Mouse (Mus musculus): ENCODE data around the gene Ttbk2. TPM values are rescaled to one million over a fixed set of nuclear protein-coding genes. Genes with fewer than 3 reads are reported as not detected.

The Ttbk2 gene
- polyA plus RNA-seq, 1 experiment from 2014 or later: 10.3 TPM

- Histone ChIP-seq H3K9me3 (ENCODE audit: control insufficient read depth, low read length) (no peaks in the 10 kb centered on the region), H3K9ac (ENCODE audit: low read length) (no peak overlapping the region), H3K27ac (ENCODE audit: low read depth, low read length) (no peak overlapping the region), H3K4me2 (no peak overlapping the region), H3K36me3 (ENCODE audit: control insufficient read depth, insufficient read depth, low read length) (peaks cover 56% of the 10 kb centered on the region), H3K4me1 (ENCODE audit: control insufficient read depth, insufficient read depth, low read length) (peaks cover 8% of the 10 kb centered on the region), H3K4me3 (ENCODE audit: low read depth, low read length) (no peak overlapping the region), H3K27me3 (ENCODE audit: control insufficient read depth, insufficient read depth, low read length) (no peaks in the 10 kb centered on the region)
- 92% methylated on average over 6 of the region's 6 CpGs for WGBS
- ATAC-seq (ENCODE audit: low FRiP score) (no peak), DNase-seq (ENCODE audit: low spot score, missing footprints) (no peak)
Observed at GRCm38 (mm10) chr2:120724176-120724575, 126.2 kb downstream of the Ttbk2 start.

- Histone ChIP-seq H3K4me2 (no peak overlapping the region), H3K9me3 (ENCODE audit: control insufficient read depth, low read length) (no peaks in the 10 kb centered on the region), H3K27ac (ENCODE audit: low read depth, low read length) (no peak overlapping the region), H3K36me3 (ENCODE audit: control insufficient read depth, insufficient read depth, low read length) (peaks cover 56% of the 10 kb centered on the region), H3K4me1 (ENCODE audit: control insufficient read depth, insufficient read depth, low read length) (peaks cover 2% of the 10 kb centered on the region), H3K27me3 (ENCODE audit: control insufficient read depth, insufficient read depth, low read length) (no peaks in the 10 kb centered on the region), H3K4me3 (ENCODE audit: low read depth, low read length) (no peak overlapping the region), H3K9ac (ENCODE audit: low read length) (no peak overlapping the region)
- no peak for ATAC-seq (ENCODE audit: low FRiP score)
- DNase-seq (ENCODE audit: low spot score, missing footprints): no peak
- 71% methylated on average over 4 of the region's 4 CpGs for WGBS
Observed at GRCm38 (mm10) chr2:120723621-120724020, 126.8 kb downstream of the Ttbk2 start.

- Histone ChIP-seq H3K9ac (ENCODE audit: low read length) (no peak overlapping the region), H3K4me1 (ENCODE audit: control insufficient read depth, insufficient read depth, low read length) (no peaks in the 10 kb centered on the region), H3K4me2 (no peak overlapping the region), H3K9me3 (ENCODE audit: control insufficient read depth, low read length) (no peaks in the 10 kb centered on the region), H3K36me3 (ENCODE audit: control insufficient read depth, insufficient read depth, low read length) (peaks cover 53% of the 10 kb centered on the region), H3K4me3 (ENCODE audit: low read depth, low read length) (no peak overlapping the region), H3K27ac (ENCODE audit: low read depth, low read length) (no peak overlapping the region), H3K27me3 (ENCODE audit: control insufficient read depth, insufficient read depth, low read length) (no peaks in the 10 kb centered on the region)
- ATAC-seq (ENCODE audit: low FRiP score) (no peak), DNase-seq (ENCODE audit: low spot score, missing footprints) (no peak)
- WGBS: 89% methylated on average over 8 of the region's 8 CpGs
Observed at GRCm38 (mm10) chr2:120722491-120722890, 127.9 kb downstream of the Ttbk2 start.

- Histone ChIP-seq H3K4me3 (ENCODE audit: low read depth, low read length) (no peak overlapping the region), H3K4me1 (ENCODE audit: control insufficient read depth, insufficient read depth, low read length) (no peaks in the 10 kb centered on the region), H3K9me3 (ENCODE audit: control insufficient read depth, low read length) (no peaks in the 10 kb centered on the region), H3K27me3 (ENCODE audit: control insufficient read depth, insufficient read depth, low read length) (no peaks in the 10 kb centered on the region), H3K27ac (ENCODE audit: low read depth, low read length) (no peak overlapping the region), H3K4me2 (no peak overlapping the region), H3K9ac (ENCODE audit: low read length) (no peak overlapping the region), H3K36me3 (ENCODE audit: control insufficient read depth, insufficient read depth, low read length) (peaks cover 50% of the 10 kb centered on the region)
- WGBS: 93% methylated on average over 2 of the region's 2 CpGs
- no peak for ATAC-seq (ENCODE audit: low FRiP score)
- peak; percentile 62 for DNase-seq (ENCODE audit: low spot score, missing footprints)
Observed at GRCm38 (mm10) chr2:120721911-120722310, 128.5 kb downstream of the Ttbk2 start.

GRCm38 (mm10) chr2:120720821-120721220, 129.6 kb downstream of the Ttbk2 start:
- WGBS: 97% methylated on average over 6 of the region's 6 CpGs
- no peak overlapping the region for H3K9ac ChIP-seq (ENCODE audit: low read length)
- H3K4me3 ChIP-seq (ENCODE audit: low read depth, low read length): no peak overlapping the region
- H3K36me3 ChIP-seq (ENCODE audit: control insufficient read depth, insufficient read depth, low read length): peaks cover 48% of the 10 kb centered on the region
- no peaks in the 10 kb centered on the region for H3K9me3 ChIP-seq (ENCODE audit: control insufficient read depth, low read length)
- no peak overlapping the region for H3K27ac ChIP-seq (ENCODE audit: low read depth, low read length)
- peak; percentile 12 for DNase-seq (ENCODE audit: low spot score, missing footprints)
- no peaks in the 10 kb centered on the region for H3K27me3 ChIP-seq (ENCODE audit: control insufficient read depth, insufficient read depth, low read length)
- no peak overlapping the region for H3K4me2 ChIP-seq
- ATAC-seq (ENCODE audit: low FRiP score): no peak
- no peaks in the 10 kb centered on the region for H3K4me1 ChIP-seq (ENCODE audit: control insufficient read depth, insufficient read depth, low read length)

- H3K36me3 ChIP-seq (ENCODE audit: control insufficient read depth, insufficient read depth, low read length): peaks cover 35% of the 10 kb centered on the region
- H3K4me2 ChIP-seq: no peak overlapping the region
- peak; percentile 77 for DNase-seq (ENCODE audit: low spot score, missing footprints)
- H3K27me3 ChIP-seq (ENCODE audit: control insufficient read depth, insufficient read depth, low read length): no peaks in the 10 kb centered on the region
- H3K9me3 ChIP-seq (ENCODE audit: control insufficient read depth, low read length): no peaks in the 10 kb centered on the region
- 95% methylated on average over 8 of the region's 8 CpGs for WGBS
- no peak overlapping the region for H3K9ac ChIP-seq (ENCODE audit: low read length)
- no peaks in the 10 kb centered on the region for H3K4me1 ChIP-seq (ENCODE audit: control insufficient read depth, insufficient read depth, low read length)
- ATAC-seq (ENCODE audit: low FRiP score): no peak
- H3K4me3 ChIP-seq (ENCODE audit: low read depth, low read length): no peak overlapping the region
- no peak overlapping the region for H3K27ac ChIP-seq (ENCODE audit: low read depth, low read length)
Observed at GRCm38 (mm10) chr2:120718496-120718895, 131.9 kb downstream of the Ttbk2 start.

- Histone ChIP-seq H3K4me3 (ENCODE audit: low read depth, low read length) (no peak overlapping the region), H3K9ac (ENCODE audit: low read length) (no peak overlapping the region), H3K4me2 (no peak overlapping the region), H3K36me3 (ENCODE audit: control insufficient read depth, insufficient read depth, low read length) (peaks cover 14% of the 10 kb centered on the region), H3K4me1 (ENCODE audit: control insufficient read depth, insufficient read depth, low read length) (no peaks in the 10 kb centered on the region), H3K27ac (ENCODE audit: low read depth, low read length) (no peak overlapping the region), H3K27me3 (ENCODE audit: control insufficient read depth, insufficient read depth, low read length) (no peaks in the 10 kb centered on the region), H3K9me3 (ENCODE audit: control insufficient read depth, low read length) (no peaks in the 10 kb centered on the region)
- WGBS: 94% methylated on average over 3 of the region's 3 CpGs
- no peak for ATAC-seq (ENCODE audit: low FRiP score)
- DNase-seq (ENCODE audit: low spot score, missing footprints): peak; percentile 69
Observed at GRCm38 (mm10) chr2:120713441-120713840, 137.0 kb downstream of the Ttbk2 start.

GRCm38 (mm10) chr2:120710948-120711347, 139.5 kb downstream of the Ttbk2 start:
- no peak for ATAC-seq (ENCODE audit: low FRiP score)
- DNase-seq (ENCODE audit: low spot score, missing footprints): peak; percentile 69
- Histone ChIP-seq H3K9me3 (ENCODE audit: control insufficient read depth, low read length) (no peaks in the 10 kb centered on the region), H3K27ac (ENCODE audit: low read depth, low read length) (no peak overlapping the region), H3K36me3 (ENCODE audit: control insufficient read depth, insufficient read depth, low read length) (peaks cover 3% of the 10 kb centered on the region; the same call in 1 of the 2 replicates), H3K4me2 (no peak overlapping the region), H3K9ac (ENCODE audit: low read length) (no peak overlapping the region), H3K4me1 (ENCODE audit: control insufficient read depth, insufficient read depth, low read length) (no peaks in the 10 kb centered on the region), H3K27me3 (ENCODE audit: control insufficient read depth, insufficient read depth, low read length) (no peaks in the 10 kb centered on the region), H3K4me3 (ENCODE audit: low read depth, low read length) (no peak overlapping the region)
- 86% methylated on average over 3 of the region's 3 CpGs for WGBS

GRCm38 (mm10) chr2:120710154-120710553, 140.2 kb downstream of the Ttbk2 start:
- peaks cover 3% of the 10 kb centered on the region; the same call in 1 of the 2 replicates for H3K36me3 ChIP-seq (ENCODE audit: control insufficient read depth, insufficient read depth, low read length)
- WGBS: 86% methylated on average over 3 of the region's 3 CpGs
- no peak overlapping the region for H3K9ac ChIP-seq (ENCODE audit: low read length)
- no peaks in the 10 kb centered on the region for H3K9me3 ChIP-seq (ENCODE audit: control insufficient read depth, low read length)
- H3K4me2 ChIP-seq: no peak overlapping the region
- no peak overlapping the region for H3K27ac ChIP-seq (ENCODE audit: low read depth, low read length)
- no peaks in the 10 kb centered on the region for H3K27me3 ChIP-seq (ENCODE audit: control insufficient read depth, insufficient read depth, low read length)
- H3K4me1 ChIP-seq (ENCODE audit: control insufficient read depth, insufficient read depth, low read length): no peaks in the 10 kb centered on the region
- DNase-seq (ENCODE audit: low spot score, missing footprints): no peak
- H3K4me3 ChIP-seq (ENCODE audit: low read depth, low read length): no peak overlapping the region
- no peak for ATAC-seq (ENCODE audit: low FRiP score)

GRCm38 (mm10) chr2:120707041-120707440, 143.4 kb downstream of the Ttbk2 start:
- DNase-seq (ENCODE audit: low spot score, missing footprints): peak; percentile 8
- Histone ChIP-seq H3K9ac (ENCODE audit: low read length) (no peak overlapping the region), H3K36me3 (ENCODE audit: control insufficient read depth, insufficient read depth, low read length) (no peaks in the 10 kb centered on the region), H3K4me2 (no peak overlapping the region), H3K27ac (ENCODE audit: low read depth, low read length) (no peak overlapping the region), H3K4me1 (ENCODE audit: control insufficient read depth, insufficient read depth, low read length) (no peaks in the 10 kb centered on the region), H3K4me3 (ENCODE audit: low read depth, low read length) (no peak overlapping the region), H3K9me3 (ENCODE audit: control insufficient read depth, low read length) (no peaks in the 10 kb centered on the region), H3K27me3 (ENCODE audit: control insufficient read depth, insufficient read depth, low read length) (no peaks in the 10 kb centered on the region)
- no peak for ATAC-seq (ENCODE audit: low FRiP score)
